Mouse (Mus musculus) hindbrain, embryonic 12.5 days (tissue): ENCODE results near the gene Dna2. TPM values are rescaled to one million over a fixed set of nuclear protein-coding genes. Genes with fewer than 3 reads are reported as not detected.

ENCODE experiments used
- ATAC-seq: fragments of 200-750 bp; cut with Nextera tagmentation; 2 replicates; pipeline ENCODE4 v1.8.0; 2017; ENCODE audit warnings: moderate TSS enrichment; ENCODE audit not compliant: low FRiP score
- H3K27ac ChIP-seq: fragments of 300-500 bp; sonication (generic); 2 replicates; pipeline ENCODE4 v1.5.1; 2016; ENCODE audit warnings: mild to moderate bottlenecking
- H3K27me3 ChIP-seq: fragments of 300-500 bp; sonication (generic); 2 replicates; pipeline ENCODE4 v1.6.1; 2016; ENCODE audit warnings: mild to moderate bottlenecking
- H3K36me3 ChIP-seq: fragments of 300-500 bp; sonication (generic); 2 replicates; pipeline ENCODE4 v1.6.1; 2016; ENCODE audit warnings: mild to moderate bottlenecking
- H3K4me1 ChIP-seq: fragments of 300-500 bp; sonication (generic); 2 replicates; pipeline ENCODE4 v1.6.1; 2016
- H3K4me2 ChIP-seq: fragments of 300-500 bp; sonication (generic); replicated peaks from 2 replicates; pipeline ENCODE4 v1.6.1; 2016; ENCODE audit warnings: mild to moderate bottlenecking
- H3K4me3 ChIP-seq: fragments of 300-500 bp; sonication (generic); 2 replicates; pipeline ENCODE4 v1.5.1; 2016; ENCODE audit warnings: mild to moderate bottlenecking
- H3K9ac ChIP-seq: fragments of 300-500 bp; sonication (generic); 2 replicates; pipeline ENCODE4 v1.6.1; 2016; ENCODE audit warnings: mild to moderate bottlenecking, moderate library complexity
- H3K9me3 ChIP-seq: fragments of 300-500 bp; sonication (generic); replicated peaks from 2 replicates; pipeline ENCODE4 v1.6.1; 2016; ENCODE audit warnings: mild to moderate bottlenecking
- WGBS: fragments of 180-500 bp; shearing (Covaris S2); methylation state at CpG from one replicate; pipeline ENCODE4 v1.1.7; 2016; 5-methylcytosine and 5-hydroxymethylcytosine counted together
- polyA plus RNA-seq: library from polyadenylated mRNA; unstranded; fragments of >200 nt; fragmentation: Nextera tagmentation; extraction: Ambion mirVana; gene quantifications from 2 replicates; pipeline ENCODE4 v1.2.1, GENCODE M21; 2016

Dna2 gene
- polyA plus RNA-seq, 1 experiment from 2014 or later, result 13.4 TPM

- peaks cover 73% of the 10 kb centered on the region for H3K36me3 ChIP-seq
These were observed 40.5 kb downstream of the Dna2 start for GRCm38 (mm10) chr10:62987341-62987740.

DNA sequence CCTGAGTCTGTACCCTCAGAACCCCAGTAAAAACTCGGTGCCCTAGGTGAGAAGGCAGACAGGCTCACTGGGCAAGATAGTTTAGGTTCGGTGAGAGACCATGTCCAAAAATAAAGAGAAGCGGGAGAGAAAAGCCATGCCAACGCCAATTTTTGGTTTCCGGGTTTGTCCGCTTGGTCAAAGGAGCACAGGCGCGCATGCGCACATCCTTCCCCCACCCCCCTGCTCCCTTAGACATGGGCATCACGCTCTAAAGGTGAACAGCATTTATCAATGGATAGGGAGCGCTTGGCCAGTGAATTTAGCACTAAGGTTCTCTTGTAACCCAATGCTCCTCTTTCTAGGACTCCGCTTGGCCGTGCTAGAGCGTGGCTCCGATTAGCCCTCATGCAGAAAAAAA is 43.8 kb downstream of the Dna2 start:
- Histone ChIP-seq H3K27me3 (no peaks in the 10 kb centered on the region), H3K9ac (no peak overlapping the region), H3K36me3 (peaks cover 76% of the 10 kb centered on the region), H3K4me2 (no peak overlapping the region), H3K4me3 (no peak overlapping the region), H3K27ac (no peak overlapping the region), H3K4me1 (no peaks in the 10 kb centered on the region), H3K9me3 (no peaks in the 10 kb centered on the region)
- ATAC-seq, result no peak
- WGBS, result 92% methylated on average over 15 of the region's 15 CpGs

More at GRCm38 (mm10) chr10:62987341-62987740, 40.5 kb downstream of the Dna2 start:
- Histone ChIP-seq H3K9me3 (no peaks in the 10 kb centered on the region), H3K4me2 (no peak overlapping the region), H3K27me3 (no peaks in the 10 kb centered on the region), H3K27ac (no peak overlapping the region), H3K4me1 (no peaks in the 10 kb centered on the region), H3K4me3 (no peak overlapping the region), H3K9ac (no peak overlapping the region)
- WGBS, result 23% methylated on average over 3 of the region's 3 CpGs
- no peak for ATAC-seq

DNA sequence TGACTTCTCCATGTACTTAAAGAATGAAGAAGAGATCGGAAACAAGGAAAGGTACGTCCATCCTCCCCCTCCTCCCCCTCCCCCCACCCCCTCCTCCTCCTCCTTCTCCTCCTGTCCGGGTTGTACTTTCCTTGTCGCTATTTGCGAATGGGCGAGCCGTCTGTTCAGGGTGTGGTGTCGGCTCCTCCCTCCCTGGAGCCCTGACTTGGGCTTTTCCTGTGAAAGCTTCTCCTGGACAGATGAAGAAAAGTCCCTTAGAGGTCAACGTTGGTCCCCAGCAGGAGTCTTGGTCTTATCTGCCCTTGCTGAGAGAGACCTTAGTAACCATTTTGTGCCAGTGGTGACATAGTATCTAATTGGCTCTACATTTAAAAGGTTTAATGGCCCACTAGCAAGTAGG is 47.2 kb downstream of the Dna2 start:
- Histone ChIP-seq H3K4me1 (no peaks in the 10 kb centered on the region), H3K27me3 (no peaks in the 10 kb centered on the region), H3K27ac (no peak overlapping the region), H3K9me3 (no peaks in the 10 kb centered on the region), H3K36me3 (peaks cover 94% of the 10 kb centered on the region), H3K9ac (no peak overlapping the region), H3K4me2 (no peak overlapping the region), H3K4me3 (no peak overlapping the region)
- ATAC-seq, result no peak
- WGBS, result 90% methylated on average over 8 of the region's 9 CpGs

GRCm38 (mm10) chr10:63000584-63000983 is 53.8 kb downstream of the Dna2 start:
- no peaks in the 10 kb centered on the region for H3K9me3 ChIP-seq
- peaks cover 90% of the 10 kb centered on the region for H3K36me3 ChIP-seq
- H3K4me3 ChIP-seq, result no peak overlapping the region
- WGBS, result 67% methylated on average over 9 of the region's 9 CpGs
- H3K9ac ChIP-seq, result no peak overlapping the region
- no peaks in the 10 kb centered on the region for H3K4me1 ChIP-seq
- no peaks in the 10 kb centered on the region for H3K27me3 ChIP-seq
- ATAC-seq, result no peak
- H3K27ac ChIP-seq, result no peak overlapping the region
- no peak overlapping the region for H3K4me2 ChIP-seq

DNA sequence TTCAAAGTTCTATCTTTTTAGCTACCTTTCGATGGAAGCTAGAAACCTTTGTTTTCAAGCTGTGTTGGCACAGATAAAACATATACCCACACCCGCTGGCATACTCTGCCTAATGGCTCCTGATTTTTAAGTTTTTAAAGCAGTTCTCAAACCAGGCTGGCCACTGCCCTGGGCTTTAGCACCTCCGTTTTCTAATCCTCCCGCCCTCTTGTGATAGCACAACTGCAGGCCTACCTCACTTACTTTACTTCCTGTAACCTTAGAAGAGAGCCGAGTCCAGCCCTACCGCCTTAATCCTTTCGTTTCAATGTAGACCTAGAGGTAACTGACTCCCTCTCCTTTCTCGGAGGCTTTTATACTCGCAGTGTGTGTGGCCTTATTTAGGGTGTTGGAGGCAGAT is 56.4 kb downstream of the Dna2 start:
- ATAC-seq, result no peak
- no peak overlapping the region for H3K9ac ChIP-seq
- H3K36me3 ChIP-seq, result peaks cover 89% of the 10 kb centered on the region
- H3K4me1 ChIP-seq, result no peaks in the 10 kb centered on the region
- H3K27ac ChIP-seq, result no peak overlapping the region
- no peak overlapping the region for H3K4me3 ChIP-seq
- no peaks in the 10 kb centered on the region for H3K27me3 ChIP-seq
- no peak overlapping the region for H3K4me2 ChIP-seq
- WGBS, result 84% methylated on average over 9 of the region's 9 CpGs
- H3K9me3 ChIP-seq, result no peaks in the 10 kb centered on the region

GRCm38 (mm10) chr10:63004556-63004955 is 57.7 kb downstream of the Dna2 start:
- H3K4me1 ChIP-seq, result no peaks in the 10 kb centered on the region
- no peak overlapping the region for H3K4me3 ChIP-seq
- H3K9ac ChIP-seq, result no peak overlapping the region
- WGBS, result 90% methylated on average over 9 of the region's 9 CpGs
- no peaks in the 10 kb centered on the region for H3K27me3 ChIP-seq
- no peaks in the 10 kb centered on the region for H3K9me3 ChIP-seq
- H3K36me3 ChIP-seq, result peaks cover 90% of the 10 kb centered on the region
- no peak for ATAC-seq
- no peak overlapping the region for H3K27ac ChIP-seq
- no peak overlapping the region for H3K4me2 ChIP-seq

- H3K4me3 ChIP-seq, result no peak overlapping the region
- H3K27ac ChIP-seq, result no peak overlapping the region
- H3K9me3 ChIP-seq, result no peaks in the 10 kb centered on the region
- ATAC-seq, result no peak
- 81% methylated on average over 3 of the region's 3 CpGs for WGBS
- H3K36me3 ChIP-seq, result peaks cover 87% of the 10 kb centered on the region
- no peaks in the 10 kb centered on the region for H3K4me1 ChIP-seq
- H3K9ac ChIP-seq, result no peak overlapping the region
- H3K27me3 ChIP-seq, result no peaks in the 10 kb centered on the region
- H3K4me2 ChIP-seq, result no peak overlapping the region
These were observed 61.4 kb downstream of the Dna2 start for GRCm38 (mm10) chr10:63008193-63008592.

DNA sequence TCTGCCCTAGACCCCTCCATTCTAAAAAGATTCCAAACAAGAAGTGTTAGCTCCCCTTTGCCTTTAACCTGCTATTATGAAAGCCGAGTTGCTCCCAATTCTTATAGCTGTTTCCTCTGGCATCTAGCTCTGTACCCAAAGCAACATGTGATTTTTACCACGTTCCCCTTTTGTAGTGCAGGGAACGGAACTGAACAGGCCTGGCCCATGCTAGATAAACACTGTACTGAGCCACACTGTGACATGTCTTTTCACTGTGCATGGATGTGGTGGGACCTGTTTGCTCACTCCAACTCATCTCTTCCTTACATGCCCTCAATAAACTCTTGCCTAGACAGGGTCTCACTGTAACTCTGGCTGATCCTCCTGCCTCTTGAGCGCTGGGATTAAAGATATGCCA is 63.4 kb downstream of the Dna2 start:
- ATAC-seq, result peak; percentile 21; the same call in 1 of the 2 replicates
- WGBS, result 88% methylated on average over 4 of the region's 4 CpGs
- Histone ChIP-seq H3K27ac (no peak overlapping the region), H3K4me2 (no peak overlapping the region), H3K9ac (no peak overlapping the region), H3K36me3 (peaks cover 88% of the 10 kb centered on the region), H3K4me3 (no peak overlapping the region), H3K4me1 (no peaks in the 10 kb centered on the region), H3K27me3 (no peaks in the 10 kb centered on the region), H3K9me3 (no peaks in the 10 kb centered on the region)

DNA sequence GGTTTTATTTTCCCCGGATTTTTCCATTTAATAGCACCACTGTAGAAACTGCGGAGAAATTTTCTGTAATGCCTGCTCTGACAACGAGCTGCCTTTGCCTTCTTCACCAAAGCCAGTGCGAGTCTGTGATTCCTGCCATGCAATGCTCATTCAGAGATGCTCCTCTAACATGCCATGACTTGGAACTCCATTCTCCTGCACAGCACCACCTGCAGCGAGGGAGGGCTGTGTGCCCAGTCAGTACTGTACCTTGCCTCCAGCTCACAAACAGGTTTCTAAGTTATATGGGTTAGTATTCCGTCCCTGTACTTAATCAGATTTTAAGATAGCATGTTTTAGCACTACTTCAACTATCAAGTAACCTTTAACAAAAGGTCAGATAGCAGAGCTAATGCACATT is 64.7 kb downstream of the Dna2 start:
- no peak for ATAC-seq

GRCm38 (mm10) chr10:63013476-63013875 is 66.7 kb downstream of the Dna2 start:
- H3K27me3 ChIP-seq, result no peaks in the 10 kb centered on the region
- 86% methylated on average over 3 of the region's 3 CpGs for WGBS
- H3K4me1 ChIP-seq, result 0 out of 2 replicates have a peak, but pooled peaks cover 2% of the 10 kb centered on the region
- no peaks in the 10 kb centered on the region for H3K9me3 ChIP-seq
- ATAC-seq, result no peak
- no peak overlapping the region for H3K4me2 ChIP-seq
- H3K36me3 ChIP-seq, result peaks cover 84% of the 10 kb centered on the region
- H3K27ac ChIP-seq, result no peak overlapping the region
- H3K4me3 ChIP-seq, result no peak overlapping the region
- no peak overlapping the region for H3K9ac ChIP-seq

More for the DNA sequence above, 64.7 kb downstream of the Dna2 start:
- H3K4me2 ChIP-seq, result no peak overlapping the region
- H3K27ac ChIP-seq, result no peak overlapping the region
- H3K9ac ChIP-seq, result no peak overlapping the region
- no peak overlapping the region for H3K4me3 ChIP-seq
- no peaks in the 10 kb centered on the region for H3K4me1 ChIP-seq
- no peaks in the 10 kb centered on the region for H3K27me3 ChIP-seq
- no peaks in the 10 kb centered on the region for H3K9me3 ChIP-seq
- peaks cover 90% of the 10 kb centered on the region for H3K36me3 ChIP-seq
- WGBS, result 91% methylated on average over 6 of the region's 6 CpGs

DNA sequence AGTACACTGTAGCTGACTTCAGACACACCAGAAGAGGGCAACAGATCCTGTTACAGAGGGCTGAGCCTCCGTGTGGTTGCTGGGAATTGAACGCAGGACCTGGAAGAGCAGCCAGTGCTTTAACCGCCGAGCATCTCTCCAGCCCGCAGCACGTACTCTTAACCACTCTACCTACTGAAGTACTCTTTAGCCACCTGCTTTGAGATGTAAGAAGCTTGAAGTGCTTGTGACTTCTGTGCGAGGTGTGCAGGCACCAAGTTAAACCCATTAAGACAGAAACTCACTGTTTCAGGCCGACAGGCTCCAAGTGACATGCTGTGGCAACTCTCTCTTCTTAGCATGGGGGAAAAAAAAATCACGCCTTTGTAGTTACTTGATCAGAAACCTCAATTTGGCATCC is 67.3 kb downstream of the Dna2 start:
- Histone ChIP-seq H3K9me3 (no peaks in the 10 kb centered on the region), H3K4me3 (no peak overlapping the region), H3K9ac (no peak overlapping the region), H3K27me3 (no peaks in the 10 kb centered on the region), H3K4me1 (peaks cover 4% of the 10 kb centered on the region), H3K4me2 (no peak overlapping the region), H3K27ac (no peak overlapping the region), H3K36me3 (peaks cover 79% of the 10 kb centered on the region)
- 87% methylated on average over 9 of the region's 9 CpGs for WGBS
- ATAC-seq, result no peak

DNA sequence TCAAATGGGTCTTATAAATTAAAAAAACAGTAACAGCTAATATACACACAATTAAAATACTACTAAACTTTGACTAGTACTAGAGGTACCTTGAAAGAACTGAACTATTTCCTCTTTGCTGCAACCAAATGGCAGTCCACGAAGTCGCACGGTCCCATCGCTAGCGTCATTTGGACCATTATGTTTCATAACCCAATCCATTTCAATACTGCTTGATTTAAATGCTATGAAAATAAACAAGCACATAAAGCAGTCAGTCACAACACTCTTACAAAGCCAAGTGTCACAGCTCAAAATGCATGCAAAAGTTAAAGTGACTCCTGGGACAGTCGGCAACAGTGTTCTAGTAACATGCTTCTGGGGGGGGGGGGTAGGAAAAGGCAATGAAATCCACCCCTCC is 72.5 kb downstream of the Dna2 start:
- Histone ChIP-seq H3K4me1 (peaks cover 28% of the 10 kb centered on the region), H3K27ac (no peak overlapping the region), H3K4me3 (no peak overlapping the region), H3K36me3 (peaks cover 32% of the 10 kb centered on the region), H3K9me3 (no peaks in the 10 kb centered on the region), H3K27me3 (no peaks in the 10 kb centered on the region), H3K9ac (no peak overlapping the region), H3K4me2 (0 out of 2 replicates have a peak overlapping the region, but pooled peaks have one; percentile 7)
- no peak for ATAC-seq
- WGBS, result 88% methylated on average over 6 of the region's 6 CpGs

GRCm38 (mm10) chr10:63021702-63022101 is 74.9 kb downstream of the Dna2 start:
- H3K36me3 ChIP-seq, result peaks cover 11% of the 10 kb centered on the region
- WGBS, result 54% methylated on average over 4 of the region's 4 CpGs
- peak overlapping the region; percentile 99 for H3K9ac ChIP-seq
- H3K27ac ChIP-seq, result no peak overlapping the region
- ATAC-seq, result no peak
- no peaks in the 10 kb centered on the region for H3K27me3 ChIP-seq
- peak overlapping the region; percentile 76 for H3K4me2 ChIP-seq
- peaks cover 42% of the 10 kb centered on the region for H3K4me1 ChIP-seq
- H3K9me3 ChIP-seq, result no peaks in the 10 kb centered on the region
- H3K4me3 ChIP-seq, result peak overlapping the region; percentile 92
